ENCODE assay signal across 18 mouse cellular contexts in genomic region chr4:95388556-95388955, GRCm38 (mm10).
DNase-seq lines count a peak whose midpoint lies in the region; ATAC-seq and TF ChIP-seq lines count a peak whose summit lies in the region.
"Had no signal": no experiment of that assay in that cellular context is flagged by ENCODE, and none has a peak within 500 bp of the region (broad histone marks: within the 10 kb centered on the region; RNA-seq: fewer than 3 reads in every experiment).

No protein-coding gene starts in this region.

- TF ChIP-seq POLR2A in heart, adult 2 months (IDR thresholded peaks at IDR 0.05; ENCODE audit: insufficient read depth, low read depth, low read length): no peak
- TF ChIP-seq POLR2A in ES-Bruce4 (IDR thresholded peaks at IDR 0.05; ENCODE audit: insufficient read depth, low read length): no peak

- peaks cover 9% of the 10 kb centered on the region for H3K4me1 ChIP-seq in heart, adult 2 months (ENCODE audit: control insufficient read depth, insufficient read depth, low read length)
- H3K4me1 ChIP-seq in ES-Bruce4 (ENCODE audit: control insufficient read depth, insufficient read depth, low read length): peaks cover 4% of the 10 kb centered on the region
- H3K4me1 ChIP-seq in embryonic facial prominence, embryonic 13.5 days: peaks cover 25% of the 10 kb centered on the region
- H3K4me1 ChIP-seq: hindbrain, embryonic 12.5 days; midbrain, embryonic 15.5 days had no signal

- no peak for TF ChIP-seq EP300 in heart, adult 2 months (IDR thresholded peaks at IDR 0.05; ENCODE audit: insufficient read depth, low read depth, low read length)
- TF ChIP-seq EP300 in ES-Bruce4 (IDR thresholded peaks at IDR 0.05; ENCODE audit: insufficient read depth, low read depth, low read length): no peak

- H3K9ac ChIP-seq in heart, adult 2 months (ENCODE audit: low read depth, low read length): peak overlapping the region; percentile 46; the same call in 1 of the 2 replicates
- no peak overlapping the region for H3K9ac ChIP-seq in ES-Bruce4 (ENCODE audit: low read depth, poor library complexity, severe bottlenecking)
- H3K9ac ChIP-seq in embryonic facial prominence, embryonic 13.5 days: no peak overlapping the region
- H3K9ac ChIP-seq: hindbrain, embryonic 12.5 days; intestine, embryonic 15.5 days; liver, embryonic 12.5 days; midbrain, embryonic 15.5 days had no signal

- peak in 1 of 2 experiments; percentile 34 for DNase-seq in heart, adult 2 months
- no peak for DNase-seq in heart, postnatal 4 days
- DNase-seq in lung, postnatal 14 days: peak; percentile 34
- no peak for DNase-seq in right cerebral cortex, postnatal 36 days (ENCODE audit: low spot score in 2 of 2)
- DNase-seq in cerebellum, adult 9-10 months: no peak
- DNase-seq: adrenal gland, adult 8-10 months; cerebellum, adult 2 months; right cerebral cortex, adult 18-20 months; thymus, adult 2 months had no signal

- no peak overlapping the region for H3K4me2 ChIP-seq in embryonic facial prominence, embryonic 13.5 days
- H3K4me2 ChIP-seq: hindbrain, embryonic 12.5 days; intestine, embryonic 15.5 days; liver, embryonic 12.5 days; midbrain, embryonic 15.5 days had no signal

- 29% methylated on average over 3 of the region's 3 CpGs for WGBS in heart, adult 2 months
- 60% methylated on average over 3 of the region's 3 CpGs for WGBS in embryonic facial prominence, embryonic 13.5 days

- H3K79me2 ChIP-seq in heart, adult 2 months (replicated peaks; ENCODE audit: control insufficient read depth, insufficient read depth, low read length): no peaks in the 10 kb centered on the region

- no peak for ATAC-seq in embryonic facial prominence, embryonic 13.5 days (ENCODE audit: insufficient number of reproducible peaks, insufficient read depth, low FRiP score, low TSS enrichment, low read depth)
- no peak for ATAC-seq in granulocyte monocyte progenitor cell, adult 5-6 weeks (replicated peaks; ENCODE audit: poor library complexity, severe bottlenecking)
- ATAC-seq: intestine, embryonic 15.5 days; liver, embryonic 12.5 days; midbrain, embryonic 15.5 days had no signal

- no peaks in the 10 kb centered on the region for H3K9me3 ChIP-seq in ES-Bruce4 (replicated peaks; ENCODE audit: control insufficient read depth, insufficient read depth, low read length, poor library complexity, severe bottlenecking)
- H3K9me3 ChIP-seq in embryonic facial prominence, embryonic 13.5 days: no peaks in the 10 kb centered on the region
- H3K9me3 ChIP-seq: G1E; hindbrain, embryonic 12.5 days; intestine, embryonic 15.5 days; limb, embryonic 10.5 days; liver, embryonic 12.5 days; midbrain, embryonic 15.5 days had no signal

- intact Hi-C loops in heart, adult 2 months (cut with DNase I): loop anchor here (5.0 kb wide), 4 partner anchors 71 to 336 kb away; partner anchors contain the start of genes Fggy and Jun

- no peak overlapping the region for H3K4me3 ChIP-seq in heart, adult 2 months
- no peak overlapping the region for H3K4me3 ChIP-seq in ES-Bruce4 (ENCODE audit: low read depth, low read length)
- no peak overlapping the region for H3K4me3 ChIP-seq in embryonic facial prominence, embryonic 13.5 days
- H3K4me3 ChIP-seq: hindbrain, embryonic 12.5 days; intestine, embryonic 15.5 days; limb, embryonic 10.5 days; liver, embryonic 12.5 days; midbrain, embryonic 15.5 days had no signal

- TF ChIP-seq CTCF in heart, adult 2 months (IDR thresholded peaks at IDR 0.05): no peak
- no peak for TF ChIP-seq CTCF in ES-Bruce4 (IDR thresholded peaks at IDR 0.05; ENCODE audit: low read depth, low read length)

- H3K27ac ChIP-seq in heart, adult 2 months: peak overlapping the region; percentile 31; the same call in 1 of the 2 replicates
- H3K27ac ChIP-seq in ES-Bruce4 (ENCODE audit: insufficient read depth, low read length): peak overlapping the region; percentile 24; the same call in 1 of the 2 replicates
- 0 out of 2 replicates have a peak overlapping the region, but pooled peaks have one; percentile 0 for H3K27ac ChIP-seq in embryonic facial prominence, embryonic 13.5 days
- H3K27ac ChIP-seq: hindbrain, embryonic 12.5 days; intestine, embryonic 15.5 days; limb, embryonic 10.5 days; liver, embryonic 12.5 days; midbrain, embryonic 15.5 days had no signal

- H3K27me3 ChIP-seq in heart, adult 2 months (ENCODE audit: control insufficient read depth, insufficient read depth, low read length): no peaks in the 10 kb centered on the region
- H3K27me3 ChIP-seq in ES-Bruce4 (ENCODE audit: control insufficient read depth, insufficient read depth, low read length, poor library complexity, severe bottlenecking): no peaks in the 10 kb centered on the region
- H3K27me3 ChIP-seq in embryonic facial prominence, embryonic 13.5 days: no peaks in the 10 kb centered on the region
- H3K27me3 ChIP-seq: hindbrain, embryonic 12.5 days; intestine, embryonic 15.5 days; liver, embryonic 12.5 days; midbrain, embryonic 15.5 days had no signal

- H3K36me3 ChIP-seq in heart, adult 2 months (ENCODE audit: control insufficient read depth, insufficient read depth, low read length): peaks cover 9% of the 10 kb centered on the region
- no peaks in the 10 kb centered on the region for H3K36me3 ChIP-seq in ES-Bruce4 (ENCODE audit: control insufficient read depth, insufficient read depth, low read length, poor library complexity, severe bottlenecking)
- no peaks in the 10 kb centered on the region for H3K36me3 ChIP-seq in embryonic facial prominence, embryonic 13.5 days
- H3K36me3 ChIP-seq: G1E; hindbrain, embryonic 12.5 days; intestine, embryonic 15.5 days; limb, embryonic 10.5 days; liver, embryonic 12.5 days; midbrain, embryonic 15.5 days had no signal
